Mouse (Mus musculus): ENCODE results near the gene Snta1.

- TF ChIP-seq NANOG (IDR thresholded peaks at IDR 0.05; ENCODE audit: borderline replicate concordance, low read length) (no peak), CTCF (conservative IDR thresholded peaks at IDR 0.05; ENCODE audit: low read length) (peak; percentile 77), POU5F1 (IDR thresholded peaks at IDR 0.05; ENCODE audit: borderline replicate concordance, low read length) (no peak)
Measured at GRCm38 (mm10) chr2:154373961-154374632, 33.8 kb downstream of the Snta1 start.

All from E14TG2a.4 (cell line).